Mouse (Mus musculus) heart, embryonic 14.5 days (tissue): ENCODE measurements at regions not wholly inside any gene's neighbourhood (a gene's known extent, or its start where the extent isn't known, plus 50 kb on each side); places are given as distances from the start of the nearest gene placed in this dataset.

ENCODE experiments used
- ATAC-seq: fragments of 200-750 bp; cut with Nextera tagmentation; 2 replicates; pipeline ENCODE4 v1.8.0; 2017; ENCODE audit warnings: low read depth, moderate TSS enrichment; ENCODE audit not compliant: insufficient number of reproducible peaks, insufficient read depth, low FRiP score
- H3K27ac ChIP-seq, 2 experiments: fragments of 200-500 bp in 1 of 2; fragments of 300-500 bp in 1 of 2; sonication (generic) in 1 of 2; replicated peaks in 1 of 2; 2 replicates each; pipeline ENCODE4 v1.5.1; 2012 to 2014; ENCODE audit warnings: low read depth in 2 of 2, low read length in 2 of 2, control low read depth in 1 of 2, mild to moderate bottlenecking in 1 of 2, mixed read lengths in 1 of 2; ENCODE audit not compliant: control insufficient read depth in 1 of 2, insufficient read depth in 1 of 2
- H3K27me3 ChIP-seq: fragments of 300-500 bp; sonication (generic); 2 replicates; pipeline ENCODE4 v1.6.1; 2014; ENCODE audit warnings: mild to moderate bottlenecking, low read length, control low read depth; ENCODE audit not compliant: control insufficient read depth, insufficient read depth
- H3K36me3 ChIP-seq: fragments of 300-500 bp; sonication (generic); 2 replicates; pipeline ENCODE4 v1.6.1; 2014; ENCODE audit warnings: mild to moderate bottlenecking, control low read depth, low read length, mixed read lengths; ENCODE audit not compliant: control insufficient read depth, insufficient read depth
- H3K4me1 ChIP-seq, 2 experiments: fragments of 200-500 bp in 1 of 2; fragments of 300-500 bp in 1 of 2; sonication (generic) in 1 of 2; 2 replicates each; pipeline ENCODE4 v1.6.1; 2012 to 2014; ENCODE audit warnings: low read length in 2 of 2, control low read depth in 1 of 2, mixed read lengths in 1 of 2; ENCODE audit not compliant: control insufficient read depth in 2 of 2, insufficient read depth in 2 of 2
- H3K4me2 ChIP-seq: fragments of 300-500 bp; sonication (generic); 2 replicates; pipeline ENCODE4 v1.6.1; 2014; ENCODE audit warnings: mild to moderate bottlenecking, low read length
- H3K4me3 ChIP-seq, 2 experiments: fragments of 200-500 bp in 1 of 2; fragments of 300-500 bp in 1 of 2; sonication (generic) in 1 of 2; 2 replicates each; pipeline ENCODE4 v1.5.1; 2012 to 2014; ENCODE audit warnings: low read length in 2 of 2, mild to moderate bottlenecking in 2 of 2, control low read depth in 1 of 2, low read depth in 1 of 2, moderate library complexity in 1 of 2; ENCODE audit not compliant: control insufficient read depth in 1 of 2, insufficient read depth in 1 of 2
- H3K9ac ChIP-seq: fragments of 300-500 bp; sonication (generic); 2 replicates; pipeline ENCODE4 v1.6.1; 2014; ENCODE audit warnings: mild to moderate bottlenecking, low read length
- H3K9me3 ChIP-seq: fragments of 300-500 bp; sonication (generic); 2 replicates; pipeline ENCODE4 v1.6.1; 2016; ENCODE audit warnings: low read length, control low read depth; ENCODE audit not compliant: control insufficient read depth
- WGBS: fragments of 180-500 bp; shearing (Covaris S2); extraction: QIAGEN DNeasy Blood & Tissue Kit; methylation state at CpG from one replicate; pipeline ENCODE4 v1.1.7; 2014; 5-methylcytosine and 5-hydroxymethylcytosine counted together

DNA sequence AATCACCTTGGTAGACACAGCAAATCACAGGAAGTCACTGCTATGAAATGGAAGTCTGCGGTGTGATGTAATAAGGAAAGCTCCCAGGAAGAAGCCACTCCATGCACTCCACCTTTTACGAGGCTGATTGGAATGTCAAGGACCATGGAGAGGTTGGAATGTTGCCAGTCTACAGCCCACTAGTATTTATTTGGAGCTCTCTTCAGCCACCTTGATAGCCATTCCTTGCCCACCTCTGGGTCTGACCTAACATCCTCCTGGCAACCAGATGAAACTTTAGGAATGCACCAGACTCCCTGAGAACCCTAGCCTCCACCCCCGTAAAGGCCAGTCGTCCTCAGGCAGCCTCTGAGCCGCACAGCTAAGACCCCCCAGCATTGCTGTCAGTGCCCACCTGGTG is 68.7 kb upstream of the Bod1 start:
- no peak overlapping the region for H3K27ac ChIP-seq
- ATAC-seq: no peak

GRCm38 (mm10) chr11:31742160-31742559 is 70.5 kb upstream of the Bod1 start:
- Histone ChIP-seq H3K9me3 (no peaks in the 10 kb centered on the region), H3K4me3 (no peak overlapping the region), H3K27me3 (no peaks in the 10 kb centered on the region), H3K4me2 (no peak overlapping the region), H3K27ac (no peak overlapping the region), H3K36me3 (no peaks in the 10 kb centered on the region), H3K9ac (no peak overlapping the region), H3K4me1 (peaks cover 0 to 2% of the 10 kb centered on the region in 2 experiments; a peak in 1 of 4 replicates)
- ATAC-seq: no peak
- WGBS: 25% methylated on average over 1 of the region's 1 CpGs

More for the DNA sequence above, 68.7 kb upstream of the Bod1 start:
- H3K36me3 ChIP-seq: no peaks in the 10 kb centered on the region
- no peak overlapping the region for H3K4me2 ChIP-seq
- peaks cover 11 to 12% of the 10 kb centered on the region in 2 experiments; a peak in 3 of 4 replicates for H3K4me1 ChIP-seq
- WGBS: 70% methylated on average over 5 of the region's 5 CpGs
- no peaks in the 10 kb centered on the region for H3K9me3 ChIP-seq
- no peak overlapping the region for H3K9ac ChIP-seq
- no peak overlapping the region for H3K4me3 ChIP-seq
- H3K27me3 ChIP-seq: no peaks in the 10 kb centered on the region

DNA sequence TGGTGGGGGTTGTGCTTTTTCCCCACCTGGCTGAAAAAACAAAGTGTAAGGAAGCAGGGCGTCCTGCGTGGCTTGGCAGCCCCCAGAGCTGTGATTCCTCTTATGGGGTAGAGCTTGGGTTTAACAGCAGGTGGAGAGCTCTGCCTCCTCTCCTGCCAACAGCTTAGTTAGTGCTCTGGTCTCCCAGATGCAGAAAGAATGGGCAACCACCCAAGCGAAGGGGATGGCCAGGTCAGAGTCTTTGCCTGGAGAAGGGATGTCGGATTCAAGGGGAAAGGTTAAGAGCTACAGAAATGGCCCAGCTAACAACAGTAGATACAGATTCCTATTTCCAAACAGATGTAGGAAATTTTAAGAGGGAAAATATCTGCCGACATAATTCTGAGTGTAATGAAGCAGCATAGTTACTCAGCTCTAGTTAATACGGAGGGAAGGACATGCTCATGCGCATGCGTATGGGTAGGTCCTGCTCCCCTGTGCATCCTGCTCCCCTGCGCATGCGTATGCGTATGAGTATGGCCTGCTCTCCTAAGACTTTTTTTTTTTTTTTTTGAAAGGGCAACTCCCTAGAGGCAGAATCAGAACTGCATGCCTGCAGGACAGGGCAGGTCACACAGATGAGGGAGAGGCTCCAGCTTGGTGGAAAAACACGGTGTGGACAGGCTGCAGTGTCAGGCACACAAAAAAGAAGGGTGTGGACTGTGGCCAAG is 72.5 kb upstream of the Bod1 start:
- H3K4me2 ChIP-seq: no peak overlapping the region
- no peaks in the 10 kb centered on the region for H3K27me3 ChIP-seq
- H3K9ac ChIP-seq: no peak overlapping the region
- H3K4me3 ChIP-seq: no peak overlapping the region
- no peaks in the 10 kb centered on the region for H3K9me3 ChIP-seq
- peaks cover 0 to 2% of the 10 kb centered on the region in 2 experiments; a peak in 1 of 4 replicates for H3K4me1 ChIP-seq
- no peak overlapping the region for H3K27ac ChIP-seq
- 86% methylated on average over 12 of the region's 12 CpGs for WGBS
- H3K36me3 ChIP-seq: no peaks in the 10 kb centered on the region
- ATAC-seq: no peak

DNA sequence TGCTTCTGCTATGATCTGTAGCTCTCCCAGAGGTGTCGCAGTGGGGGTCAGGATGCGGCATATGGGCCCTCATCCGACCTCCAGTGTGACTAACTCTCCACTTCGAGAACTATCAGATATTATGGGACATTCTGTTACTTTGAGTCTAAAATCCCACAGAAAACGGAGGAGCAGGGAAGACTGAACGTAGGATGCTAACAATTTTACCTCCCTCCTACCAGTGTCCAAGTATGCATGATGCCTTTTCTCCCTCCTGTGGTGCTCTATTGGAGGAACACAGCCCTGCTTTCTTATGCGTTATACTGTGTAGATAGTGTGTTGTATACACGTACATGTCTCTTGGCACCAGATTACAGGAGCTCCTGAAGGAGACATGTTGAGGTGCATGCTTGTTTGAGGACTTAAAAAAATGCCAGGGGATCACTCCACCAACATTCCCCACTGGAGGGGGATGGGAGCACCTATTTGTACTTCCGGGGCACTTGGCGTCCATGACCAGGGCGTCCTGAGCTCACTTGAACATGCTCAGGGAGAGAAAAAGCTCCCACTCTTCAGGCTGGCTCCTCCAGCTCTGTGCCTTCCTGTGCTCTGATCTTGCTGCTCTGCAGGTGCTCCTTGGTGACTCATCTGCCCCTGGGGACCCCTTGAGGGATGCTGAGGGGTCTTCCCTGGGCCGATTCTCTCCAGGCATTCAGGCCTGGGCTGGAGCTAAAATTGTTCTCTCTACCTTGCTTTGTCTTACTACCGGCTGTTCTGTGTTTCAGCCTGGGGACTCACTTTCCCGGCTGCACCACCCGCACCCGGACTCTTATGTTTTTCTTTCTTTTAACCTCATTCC is 73.6 kb upstream of the Bod1 start:
- Histone ChIP-seq H3K4me1 (peaks cover 0 to 2% of the 10 kb centered on the region in 2 experiments; a peak in 1 of 4 replicates), H3K9me3 (no peaks in the 10 kb centered on the region), H3K9ac (no peak overlapping the region), H3K36me3 (no peaks in the 10 kb centered on the region), H3K4me2 (no peak overlapping the region), H3K27me3 (no peaks in the 10 kb centered on the region), H3K4me3 (no peak overlapping the region), H3K27ac (no peak overlapping the region)
- 74% methylated on average over 16 of the region's 16 CpGs for WGBS
- ATAC-seq: no peak

DNA sequence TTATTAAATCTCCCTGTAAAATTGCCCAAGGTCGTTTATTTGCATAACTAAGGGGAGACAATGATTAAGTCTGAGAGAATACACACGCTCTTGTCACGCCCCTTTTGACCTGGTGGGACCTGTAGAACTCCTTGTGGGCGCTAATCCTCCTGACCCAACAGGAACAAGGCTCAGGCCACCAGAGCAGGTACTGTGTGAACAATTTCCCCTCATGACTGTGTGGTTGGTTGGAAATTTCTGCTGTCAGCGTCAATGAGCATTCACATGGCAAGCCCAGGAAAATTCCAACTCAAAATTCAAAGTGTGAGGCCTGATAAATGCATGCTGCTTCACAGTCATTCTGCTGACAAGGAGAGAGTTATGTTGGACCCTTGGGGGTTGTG is 74.2 kb upstream of the Bod1 start:
- H3K9me3 ChIP-seq: no peaks in the 10 kb centered on the region
- H3K9ac ChIP-seq: no peak overlapping the region
- no peaks in the 10 kb centered on the region for H3K36me3 ChIP-seq
- no peak overlapping the region for H3K4me2 ChIP-seq
- ATAC-seq: no peak
- no peak overlapping the region for H3K27ac ChIP-seq
- no peaks in the 10 kb centered on the region; a peak in 1 of 4 replicates for H3K4me1 ChIP-seq
- WGBS: 69% methylated on average over 5 of the region's 5 CpGs
- no peak overlapping the region for H3K4me3 ChIP-seq
- no peaks in the 10 kb centered on the region for H3K27me3 ChIP-seq

GRCm38 (mm10) chr11:31746488-31746887 is 74.8 kb upstream of the Bod1 start:
- no peaks in the 10 kb centered on the region for H3K27me3 ChIP-seq
- H3K9me3 ChIP-seq: no peaks in the 10 kb centered on the region
- WGBS: 75% methylated on average over 6 of the region's 6 CpGs
- H3K4me1 ChIP-seq: no peaks in the 10 kb centered on the region; a peak in 1 of 4 replicates
- ATAC-seq: no peak
- no peak overlapping the region for H3K9ac ChIP-seq
- H3K27ac ChIP-seq: no peak overlapping the region
- no peaks in the 10 kb centered on the region for H3K36me3 ChIP-seq
- H3K4me2 ChIP-seq: no peak overlapping the region
- H3K4me3 ChIP-seq: no peak overlapping the region

- H3K36me3 ChIP-seq: no peaks in the 10 kb centered on the region
- H3K4me3 ChIP-seq: no peak overlapping the region
- H3K27ac ChIP-seq: no peak overlapping the region
- no peak overlapping the region for H3K4me2 ChIP-seq
- ATAC-seq: no peak
- H3K9me3 ChIP-seq: no peaks in the 10 kb centered on the region
- no peak overlapping the region for H3K9ac ChIP-seq
- no peaks in the 10 kb centered on the region for H3K27me3 ChIP-seq
- WGBS: 89% methylated on average over 8 of the region's 8 CpGs
- no peaks in the 10 kb centered on the region; a peak in 1 of 4 replicates for H3K4me1 ChIP-seq
These were observed 75.3 kb upstream of the Bod1 start for GRCm38 (mm10) chr11:31746939-31747338.
